Mouse (Mus musculus) lung, postnatal 0 days (tissue): ENCODE measurements around the gene Bsph2. TPM values are rescaled to one million over a fixed set of nuclear protein-coding genes. Genes with fewer than 3 reads are reported as not detected.

Source experiments
- ATAC-seq: fragments of 200-750 bp; cut with Nextera tagmentation; 2 replicates; pipeline ENCODE4 v1.8.0; 2017; ENCODE audit warnings: moderate library complexity
- DNase-seq: peaks from one replicate; pipeline ENCODE4 v3.0.0-alpha.2; 2016; ENCODE audit warnings: low spot score
- H3K27ac ChIP-seq: fragments of 300-500 bp; sonication (generic); 2 replicates; pipeline ENCODE4 v1.5.1; 2014; ENCODE audit warnings: antibody characterized with exemption, mild to moderate bottlenecking, low read length, mixed read lengths
- H3K27me3 ChIP-seq: fragments of 300-500 bp; sonication (generic); replicated peaks from 2 replicates; pipeline ENCODE4 v1.6.1; 2014; ENCODE audit warnings: low read length, mixed read lengths; ENCODE audit not compliant: insufficient read depth
- H3K36me3 ChIP-seq: fragments of 300-500 bp; sonication (generic); 2 replicates; pipeline ENCODE4 v1.6.1; 2014; ENCODE audit warnings: low read length, mixed read lengths; ENCODE audit not compliant: insufficient read depth
- H3K4me1 ChIP-seq: fragments of 300-500 bp; sonication (generic); 2 replicates; pipeline ENCODE4 v1.6.1; 2014; ENCODE audit warnings: antibody characterized with exemption, low read depth, low read length, mixed read lengths; ENCODE audit not compliant: insufficient read depth
- H3K4me2 ChIP-seq: fragments of 300-500 bp; sonication (generic); replicated peaks from 2 replicates; pipeline ENCODE4 v1.6.1; 2014; ENCODE audit warnings: low read depth, mild to moderate bottlenecking, low read length, moderate library complexity, mixed read lengths
- H3K4me3 ChIP-seq: fragments of 300-500 bp; sonication (generic); 2 replicates; pipeline ENCODE4 v1.5.1; 2014; ENCODE audit warnings: low read depth, low read length
- H3K9ac ChIP-seq: fragments of 300-500 bp; sonication (generic); replicated peaks from 2 replicates; pipeline ENCODE4 v1.6.1; 2014; ENCODE audit warnings: low read depth, mild to moderate bottlenecking
- H3K9me3 ChIP-seq: fragments of 300-500 bp; sonication (generic); 2 replicates; pipeline ENCODE4 v1.6.1; 2016; ENCODE audit warnings: low read length, mixed read lengths
- CTCF ChIP-seq: IDR thresholded peaks from 2 replicates; pipeline ENCODE4 v1.5.1; 2016; ENCODE audit warnings: antibody characterized with exemption, mild to moderate bottlenecking
- EP300 ChIP-seq: IDR thresholded peaks from 2 replicates; pipeline ENCODE4 v1.6.1; 2016; ENCODE audit warnings: antibody characterized with exemption, mild to moderate bottlenecking, control low read depth
- WGBS: fragments of 180-500 bp; shearing (Covaris S2); extraction: QIAGEN DNeasy Blood & Tissue Kit; methylation state at CpG from one replicate; pipeline ENCODE4 v1.1.7; 2014; 5-methylcytosine and 5-hydroxymethylcytosine counted together
- polyA plus RNA-seq: library from polyadenylated mRNA; unstranded; fragments of >200 nt; fragmentation: Nextera tagmentation; extraction: Ambion mirVana; gene quantifications from 2 replicates; pipeline ENCODE4 v1.2.1, GENCODE M21; 2015

The Bsph2 gene
- polyA plus RNA-seq: not detected in 2 replicates

DNA sequence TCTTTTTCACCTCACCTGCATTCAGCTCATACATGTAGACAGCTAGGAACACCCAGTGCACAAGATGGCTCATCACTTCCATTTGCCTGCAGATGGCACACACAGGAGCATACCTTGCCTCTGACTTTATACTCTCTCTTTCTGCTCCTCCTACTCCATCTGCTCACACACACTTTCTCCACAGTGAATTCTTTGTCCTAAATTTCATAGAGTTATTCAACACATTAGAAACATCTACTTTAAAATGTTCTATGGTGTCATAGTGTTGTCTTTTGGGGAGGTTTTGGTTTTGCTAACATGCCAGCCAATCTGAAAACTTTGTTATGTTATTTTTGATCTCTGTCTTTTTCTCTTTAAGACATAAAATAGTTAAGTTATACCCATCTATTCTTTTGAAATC is at the start of gene Bsph2:
TSS of gene Bsph2 (minus strand) at position 101 of the 400 bp plus-strand sequence.
- Histone ChIP-seq H3K4me3 (no peak within 1 kb of the TSS), H3K4me1 (no peaks in the 10 kb centered on the region), H3K9ac (no peak within 1 kb of the TSS), H3K27me3 (no peaks in the 10 kb centered on the region), H3K36me3 (no peaks in the 10 kb centered on the region), H3K9me3 (no peaks in the 10 kb centered on the region), H3K27ac (no peak within 1 kb of the TSS), H3K4me2 (no peak within 1 kb of the TSS)
- TF ChIP-seq CTCF (no peak), EP300 (no peak)
- ATAC-seq (no peak), DNase-seq (no peak)

DNA sequence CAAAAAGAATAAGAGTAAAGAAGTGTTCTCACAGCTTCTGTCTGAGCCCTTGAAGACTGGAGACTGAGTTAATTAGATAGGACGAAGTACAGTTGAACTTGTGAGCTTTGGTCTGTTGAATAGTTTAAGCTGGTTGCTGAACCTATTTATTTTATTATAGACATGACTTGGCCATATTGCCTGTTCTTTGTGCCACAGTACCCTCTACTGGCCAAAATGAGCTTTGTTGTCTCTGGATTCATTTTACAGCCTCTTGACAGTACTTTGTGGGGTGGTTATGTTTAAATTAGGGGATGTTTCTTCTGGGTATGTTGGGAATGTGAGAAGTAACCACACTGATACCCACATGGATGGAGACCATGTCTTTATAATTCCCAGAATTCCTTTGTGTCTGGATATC is 59.3 kb downstream of the Bsph2 start:
- Histone ChIP-seq H3K27me3 (no peaks in the 10 kb centered on the region), H3K4me2 (no peak overlapping the region), H3K9ac (no peak overlapping the region), H3K4me1 (no peaks in the 10 kb centered on the region), H3K27ac (no peak overlapping the region), H3K36me3 (no peaks in the 10 kb centered on the region), H3K9me3 (no peaks in the 10 kb centered on the region), H3K4me3 (no peak overlapping the region)
- 63% methylated on average over 1 of the region's 1 CpGs for WGBS
- no peak for DNase-seq
- peak; percentile 39 for TF ChIP-seq CTCF
- no peak for TF ChIP-seq EP300
- no peak for ATAC-seq

Other genes starting within 250 kb of the Bsph2 start
- gene Pla2g4c, start 246.4 kb downstream of the Bsph2 start, polyA plus RNA-seq: 1.2 and 1.5 TPM in 2 replicates
- gene Cabp5, start 172.9 kb downstream of the Bsph2 start, polyA plus RNA-seq: not detected in 2 replicates
- not detected in 2 replicates for gene Bsph1, start 120.2 kb downstream of the Bsph2 start, polyA plus RNA-seq
- gene Sult2a5, start 52.9 kb upstream of the Bsph2 start, polyA plus RNA-seq: not detected in 2 replicates
- not detected in 2 replicates for gene Sult2a2, start 162.4 kb upstream of the Bsph2 start, polyA plus RNA-seq